Mouse (Mus musculus): ENCODE results near the gene Tceanc.
"Not testable (repeated sequence)": the region's sequence is repeated elsewhere in the genome, so short reads cannot be mapped to it uniquely, and the experiment has no call there.

The Tceanc gene

DNA sequence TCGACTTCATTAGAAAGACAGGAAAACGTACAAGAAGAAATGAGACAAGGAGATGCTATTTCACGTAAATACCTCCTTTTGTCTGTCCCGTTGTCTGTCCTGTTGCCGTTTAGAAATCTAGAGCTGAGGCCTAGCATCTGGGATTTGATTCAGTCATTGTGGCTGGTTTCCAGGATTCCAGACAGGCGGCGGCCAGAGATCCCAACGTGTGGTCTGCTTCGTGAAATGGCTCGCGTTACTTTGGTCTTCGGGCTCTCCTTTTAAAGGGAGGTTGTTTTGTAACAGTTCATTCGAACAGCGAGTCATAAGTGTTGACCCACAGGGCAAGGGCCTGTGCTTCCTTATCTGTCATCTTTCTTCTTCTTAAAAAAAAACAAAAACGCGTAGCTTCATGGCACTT lies at the start of gene Tceanc:
Gene Tceanc, minus strand, starts transcription at position 223 of the 400 bp plus-strand sequence.
- DNase-seq (ENCODE audit: low read depth, low spot score): no peak

GRCm38 (mm10) chrX:166565983-166566382 lies 47.6 kb upstream of the Tceanc start:
- no peak for DNase-seq (ENCODE audit: low read depth, low spot score)

DNA sequence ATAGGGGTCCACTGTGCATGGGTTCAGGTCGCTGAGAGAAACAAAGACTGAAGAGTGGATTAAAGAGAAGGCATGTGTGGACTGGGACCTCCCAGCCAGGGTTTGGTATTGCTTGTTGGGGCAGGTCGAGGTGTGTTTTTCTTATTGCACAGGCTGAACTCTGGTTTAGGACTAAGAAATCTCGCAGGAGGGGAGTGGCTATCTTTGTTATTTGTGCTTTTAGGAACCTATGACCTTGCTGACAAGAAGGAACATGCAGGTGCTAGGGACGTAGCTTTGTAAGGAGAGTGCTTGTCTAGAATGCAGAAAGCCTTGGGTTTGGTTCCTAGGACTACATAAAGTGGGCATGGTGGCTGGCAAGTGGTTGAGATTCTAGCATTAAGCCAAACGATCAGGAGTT lies 47.0 kb upstream of the Tceanc start:
- DNase-seq (ENCODE audit: low read depth, low spot score): no peak

DNA sequence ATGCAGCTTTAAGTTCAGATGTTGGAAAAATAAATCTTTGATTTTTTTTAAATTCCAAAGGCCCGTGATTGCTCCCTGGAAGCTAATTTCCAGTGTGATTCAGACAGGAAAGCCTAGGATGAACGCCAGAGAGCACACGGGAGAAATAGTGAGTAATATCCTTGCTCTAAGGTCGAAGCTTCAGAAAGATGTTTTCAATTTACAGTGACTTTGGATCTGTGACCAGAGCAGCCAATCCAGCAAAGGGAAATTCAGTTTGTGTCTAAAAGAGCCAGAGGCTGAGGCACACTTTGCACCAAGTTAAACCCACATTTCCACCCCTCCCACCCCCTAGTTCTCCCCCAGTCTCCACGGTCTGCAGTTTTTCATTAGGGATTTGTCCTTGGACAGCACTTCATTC lies 46.5 kb upstream of the Tceanc start:
- no peak for DNase-seq (ENCODE audit: low read depth, low spot score)

DNA sequence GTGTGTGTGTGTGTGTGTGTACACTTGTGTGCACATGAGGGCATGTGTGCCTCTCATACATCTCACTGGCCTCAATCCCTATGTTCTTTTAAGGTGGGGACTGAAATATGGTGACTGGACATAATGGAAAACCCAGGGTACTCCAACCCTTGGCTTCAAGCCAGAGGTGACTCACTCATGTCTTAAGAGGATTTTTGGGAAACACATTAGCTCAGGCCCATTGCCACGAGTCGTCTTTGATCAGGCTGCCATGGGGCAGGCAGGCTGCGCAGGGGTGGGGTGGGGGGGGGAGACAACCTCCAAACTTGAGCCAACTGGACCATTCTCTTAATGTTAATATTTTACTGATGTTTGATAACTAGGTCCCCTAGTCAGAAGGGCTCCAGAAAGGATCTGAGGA lies 41.0 kb upstream of the Tceanc start:
- DNase-seq (ENCODE audit: low read depth, low spot score): no peak

DNA sequence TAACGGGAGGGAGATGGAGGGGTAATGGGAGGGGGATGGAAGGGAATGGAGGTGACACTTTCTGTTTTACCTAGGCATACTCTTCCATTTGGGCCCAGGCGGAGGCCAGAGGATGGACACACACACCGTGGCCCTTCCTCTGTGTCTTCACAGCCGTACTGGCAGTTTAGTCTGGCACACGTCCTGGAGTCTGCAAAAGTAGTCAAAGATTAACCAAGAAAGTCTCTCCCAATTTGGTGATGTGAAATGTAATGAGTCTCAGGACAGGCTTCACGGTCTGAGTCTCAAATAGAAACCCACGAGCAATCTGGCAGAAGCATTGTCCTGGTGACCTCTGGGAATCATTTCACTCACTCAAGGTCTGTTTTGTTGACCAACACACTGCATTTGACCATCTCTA lies 34.0 kb upstream of the Tceanc start:
- no peak for DNase-seq (ENCODE audit: low read depth, low spot score)

DNA sequence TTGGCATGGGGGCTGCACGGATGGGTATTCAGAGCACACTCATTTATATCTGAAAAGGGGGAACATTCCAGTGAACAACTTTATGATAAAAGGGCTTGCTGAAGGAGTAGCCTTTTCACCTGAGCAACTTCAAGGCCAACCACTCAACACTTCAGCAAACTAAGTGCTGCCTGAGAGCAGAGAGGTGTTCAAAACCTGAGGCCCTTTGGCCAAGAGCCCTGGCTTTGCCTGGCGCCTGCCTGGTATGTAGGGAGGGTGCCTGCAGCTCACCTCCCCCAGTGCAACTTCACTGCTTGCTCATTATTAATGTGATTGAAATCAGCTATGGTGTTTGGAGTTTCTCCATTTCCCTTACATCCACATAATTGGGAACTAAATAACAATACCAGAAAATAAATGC lies 28.1 kb upstream of the Tceanc start:
- no peak for DNase-seq (ENCODE audit: low read depth, low spot score)

- DNase-seq (ENCODE audit: low read depth, low spot score): no peak
These were observed 16.8 kb upstream of the Tceanc start for GRCm38 (mm10) chrX:166535138-166535537.

- no peak for DNase-seq (ENCODE audit: low read depth, low spot score)
These were observed 15.1 kb upstream of the Tceanc start for GRCm38 (mm10) chrX:166533432-166533831.

GRCm38 (mm10) chrX:166531671-166532070 lies 13.3 kb upstream of the Tceanc start:
- no peak for DNase-seq (ENCODE audit: low read depth, low spot score)

DNA sequence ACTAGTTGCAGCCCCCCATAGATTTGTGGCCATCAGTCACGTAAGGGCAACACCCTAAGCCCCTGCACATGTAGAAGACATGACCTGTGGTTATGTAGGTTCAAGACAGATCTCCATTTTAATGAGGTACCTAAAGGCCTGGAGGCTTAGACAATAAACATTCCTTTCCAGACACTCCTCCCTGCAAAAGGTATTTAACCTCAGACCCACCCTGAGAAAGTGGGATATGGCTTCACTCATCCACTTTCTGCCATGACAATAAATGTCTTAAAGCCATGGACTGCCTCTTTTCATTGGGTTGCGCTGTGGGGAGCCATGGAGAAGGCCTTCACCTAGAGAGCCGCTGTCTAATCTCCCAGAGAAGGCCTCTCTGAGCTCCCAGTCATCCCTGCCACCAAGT lies 9.8 kb upstream of the Tceanc start:
- no peak for DNase-seq (ENCODE audit: low read depth, low spot score)

- no peak for DNase-seq (ENCODE audit: low read depth, low spot score)
These were observed 7.4 kb upstream of the Tceanc start for GRCm38 (mm10) chrX:166525637-166526315.

- no peak for DNase-seq (ENCODE audit: low read depth, low spot score)
These were observed 2.4 kb upstream of the Tceanc start for GRCm38 (mm10) chrX:166520782-166521181.

DNA sequence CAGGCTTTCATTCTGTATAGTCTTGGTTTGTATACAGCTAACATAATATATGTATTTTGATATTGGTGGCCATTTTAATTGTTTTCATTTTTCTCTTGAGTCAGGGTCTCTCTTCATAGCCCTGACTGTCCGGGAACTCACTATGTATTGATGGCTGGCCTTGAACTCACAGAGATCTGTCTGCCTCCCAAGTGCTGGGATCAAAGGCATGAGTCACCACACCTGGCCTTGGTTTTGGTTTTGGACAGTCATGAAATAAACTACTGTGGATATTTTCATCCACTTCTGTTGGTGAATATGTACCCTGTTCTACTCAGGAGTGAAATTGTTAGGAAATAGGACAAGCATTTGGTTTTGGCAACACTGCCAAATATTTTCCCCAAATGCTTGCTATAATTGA lies 1.7 kb downstream of the Tceanc start:
- no peak for DNase-seq (ENCODE audit: low read depth, low spot score)

DNA sequence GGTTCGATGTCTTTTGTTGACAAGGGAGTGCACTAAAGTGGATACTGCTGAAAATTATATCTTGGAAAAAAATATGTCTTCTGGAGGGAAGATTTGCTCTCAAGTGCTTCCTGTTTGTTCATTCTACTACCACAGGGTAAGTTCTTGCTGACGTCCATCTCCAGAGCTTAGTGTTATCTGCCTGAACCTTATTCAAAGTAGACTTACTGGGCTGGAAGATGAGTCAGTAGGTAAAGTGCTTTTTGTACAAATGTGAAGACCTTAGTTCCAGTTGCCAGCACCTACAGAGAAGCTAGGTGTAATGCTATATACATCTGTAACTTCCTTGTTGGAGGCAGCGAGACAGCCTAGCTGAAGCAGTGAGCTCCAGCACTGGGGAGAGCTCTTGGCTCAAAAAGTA lies 2.4 kb downstream of the Tceanc start:
- DNase-seq (ENCODE audit: low read depth, low spot score): no peak

DNA sequence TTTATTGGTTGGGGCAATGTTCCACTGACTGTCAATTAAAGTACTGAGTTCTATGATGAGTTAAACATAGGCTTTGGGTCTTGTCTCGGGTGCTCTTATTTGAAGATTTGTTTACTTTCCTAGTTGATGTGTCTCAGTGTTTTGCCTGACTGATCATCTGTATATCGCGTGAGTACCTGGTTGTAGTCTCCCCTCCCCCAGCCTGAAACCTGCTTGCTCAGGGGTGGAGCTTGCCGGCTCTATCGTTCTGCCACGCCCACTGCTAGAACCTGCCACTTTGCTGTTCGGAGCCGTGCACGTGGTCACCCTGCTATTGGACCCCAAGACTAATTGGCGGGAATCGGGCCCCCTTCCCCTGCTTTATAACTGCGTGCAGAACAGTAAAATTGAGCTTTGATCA lies 4.3 kb downstream of the Tceanc start:
- not testable (repeated sequence) for DNase-seq (ENCODE audit: low read depth, low spot score)

GRCm38 (mm10) chrX:166512071-166512470 lies 6.3 kb downstream of the Tceanc start:
- DNase-seq (ENCODE audit: low read depth, low spot score): no peak

DNA sequence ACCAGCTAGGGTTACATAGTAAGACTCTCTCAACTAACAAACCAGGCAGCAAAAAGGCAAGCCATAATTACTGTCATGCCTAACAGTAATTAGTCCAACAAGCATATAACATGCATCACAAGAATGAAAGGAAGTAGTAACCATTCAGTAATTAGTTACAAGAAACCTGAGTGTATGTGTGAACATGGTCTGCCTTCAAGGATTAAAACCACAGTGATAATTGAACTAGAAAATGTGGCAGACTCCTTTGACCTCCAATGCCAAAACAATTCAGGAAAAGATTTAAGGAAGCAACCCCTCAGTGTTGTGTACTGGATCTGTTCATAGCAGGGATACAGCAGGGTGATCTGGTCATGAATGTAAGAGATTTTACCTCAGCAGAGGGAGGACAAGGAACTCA lies 7.3 kb downstream of the Tceanc start:
- DNase-seq (ENCODE audit: low read depth, low spot score): no peak

DNA sequence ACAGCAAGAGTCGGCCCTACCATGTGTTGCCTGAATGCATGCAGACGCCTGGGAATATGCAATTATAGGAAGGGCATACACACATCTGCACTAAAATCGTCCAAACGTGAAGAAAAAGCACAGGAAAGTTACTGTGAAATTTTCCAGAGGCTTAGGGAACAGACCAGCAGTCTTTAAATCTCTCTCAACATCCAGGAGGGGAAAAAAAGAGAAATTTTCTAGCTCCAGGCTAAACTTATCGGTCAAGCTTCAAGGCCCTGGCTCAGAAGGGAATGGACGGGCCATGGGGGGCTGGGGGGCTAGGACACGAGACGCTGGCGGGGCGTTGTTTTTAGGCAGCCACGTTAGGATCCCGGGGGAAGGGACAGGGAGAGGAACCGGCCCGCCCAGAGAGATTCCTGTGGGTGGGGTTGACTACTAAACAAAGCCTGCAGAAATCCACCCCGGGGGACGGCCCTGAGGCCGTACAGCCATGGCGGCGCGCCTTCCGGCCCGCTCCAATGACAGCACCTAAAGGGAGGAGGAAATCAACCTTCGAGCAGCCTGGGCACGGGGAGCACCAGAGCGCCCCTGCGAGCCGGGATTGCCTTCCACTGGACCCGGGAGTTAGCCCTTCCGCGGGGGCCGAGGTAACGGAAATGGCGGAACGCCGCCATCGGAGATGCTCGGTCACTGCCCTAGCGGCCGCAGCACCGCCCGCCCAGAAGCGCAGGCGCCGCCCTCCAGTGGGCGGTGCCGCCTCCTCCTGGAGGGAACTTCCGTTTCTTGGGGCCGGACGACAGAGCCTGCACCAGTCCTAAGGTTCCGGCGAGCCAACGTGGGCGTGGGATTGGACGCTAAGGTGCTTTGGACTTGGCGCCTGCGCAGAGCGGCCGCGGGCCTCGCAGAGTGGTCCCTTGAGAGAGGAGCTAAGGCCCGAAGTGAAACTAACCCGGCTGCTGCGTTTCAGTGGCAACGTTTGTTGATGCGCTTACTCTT lies 8.3 kb downstream of the Tceanc start:
- DNase-seq (ENCODE audit: low read depth, low spot score): peak; percentile 76

DNA sequence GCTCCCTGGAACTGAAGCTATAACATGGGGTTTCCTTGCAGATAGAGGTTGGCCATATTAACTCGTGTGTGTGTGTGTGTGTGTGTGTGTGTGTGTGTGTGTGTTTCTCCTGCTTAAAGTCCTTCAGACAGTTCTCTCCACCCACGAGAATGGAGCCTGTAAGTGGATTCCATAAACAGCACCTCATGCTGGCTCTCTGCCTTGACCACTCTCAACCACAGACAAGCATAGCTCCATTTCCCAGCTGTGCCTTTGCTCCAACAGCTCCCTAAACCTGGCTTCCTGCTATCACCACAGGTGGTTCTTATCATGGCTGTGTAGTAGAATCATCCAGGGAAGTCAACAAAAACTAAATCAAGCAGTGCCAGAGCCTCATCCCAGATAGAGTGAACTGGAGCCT lies 13.9 kb downstream of the Tceanc start:
- DNase-seq (ENCODE audit: low read depth, low spot score): no peak

GRCm38 (mm10) chrX:166499496-166500190 lies 18.7 kb downstream of the Tceanc start:
- DNase-seq (ENCODE audit: low read depth, low spot score): no peak

DNA sequence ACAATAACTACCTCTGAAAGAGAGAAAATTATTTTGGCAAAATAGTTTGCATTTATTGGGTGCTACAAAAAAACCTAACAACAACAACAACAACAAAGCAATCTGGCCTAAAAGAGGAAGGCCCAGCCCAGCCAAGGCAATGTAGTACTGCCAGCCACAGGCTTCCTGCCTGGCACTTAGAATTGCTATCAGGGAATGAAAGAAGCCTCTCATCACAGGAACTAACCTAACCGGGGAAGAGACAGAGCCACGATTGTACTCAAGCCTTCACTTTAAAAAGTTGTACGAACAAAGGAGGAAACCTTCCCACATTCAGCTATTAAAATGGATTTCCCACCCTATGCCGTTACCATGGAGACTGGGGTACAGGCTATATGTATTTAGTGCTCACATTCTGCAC lies 20.6 kb downstream of the Tceanc start:
- no peak for DNase-seq (ENCODE audit: low read depth, low spot score)

Data from WW6 (cell line).